Mouse (Mus musculus) heart, adult 2 months (tissue): Measurements from ENCODE around the gene Tsks.

Experiments used
- CTCF ChIP-seq: fragments of 200-600 bp; IDR thresholded peaks from 2 replicates; pipeline ENCODE4 v1.8.1; 2022; ENCODE audit warnings: antibody characterized with exemption, mild to moderate bottlenecking, moderate library complexity
- EP300 ChIP-seq: fragments of 200-500 bp; IDR thresholded peaks from 2 replicates; pipeline ENCODE4 v1.6.1; 2011; ENCODE audit warnings: low read depth, low read length, control low read depth; ENCODE audit not compliant: insufficient read depth
- POLR2A ChIP-seq: fragments of 200-500 bp; IDR thresholded peaks from 2 replicates; pipeline ENCODE4 v1.6.1; 2011; ENCODE audit warnings: mild to moderate bottlenecking, low read depth, low read length, control low read depth; ENCODE audit not compliant: insufficient read depth

GRCm38 (mm10) chr7:44953561-44953960 is 10.6 kb downstream of the Tsks start:
- TF ChIP-seq POLR2A (no peak), CTCF (no peak), EP300 (no peak)
